Mouse (Mus musculus): ENCODE results near the gene Plch2.

DNA sequence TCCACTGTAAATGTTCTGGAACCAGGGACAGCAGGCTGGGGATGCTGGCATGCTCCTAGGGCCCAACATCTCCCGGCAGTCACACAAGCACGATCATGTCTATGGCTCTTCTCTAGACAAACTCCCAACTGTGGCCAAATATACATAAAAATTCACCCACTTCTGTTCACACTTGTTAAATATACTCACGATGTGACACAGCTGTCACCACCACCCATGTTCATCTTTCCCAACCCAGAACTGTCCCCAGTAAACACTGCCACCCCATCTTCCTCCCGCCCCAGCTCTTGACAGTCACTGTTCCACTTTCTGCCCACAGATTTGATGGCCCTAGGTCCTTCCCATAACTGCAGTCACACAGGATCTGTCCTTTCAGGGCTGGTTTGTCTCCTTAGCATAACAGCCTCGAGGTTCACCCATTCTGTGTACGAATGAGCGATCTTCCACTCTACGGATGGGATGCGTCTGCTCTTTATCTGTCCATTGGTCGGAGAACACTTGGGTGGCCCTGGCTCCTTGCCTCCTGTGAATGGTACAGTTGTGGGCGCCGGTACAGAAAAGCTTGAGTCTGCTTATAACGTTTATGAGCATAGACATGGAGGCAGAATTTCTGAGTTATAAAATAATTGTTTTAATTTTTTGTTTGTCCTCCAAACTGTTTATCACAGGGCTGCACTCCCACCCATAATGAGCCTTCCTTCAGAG lies 99.1 kb downstream of the Plch2 start:
- TF ChIP-seq ZMIZ1 (IDR thresholded peaks at IDR 0.05; ENCODE audit: low read depth, low read length), result no peak
- TF ChIP-seq POLR2A (IDR thresholded peaks at IDR 0.05; ENCODE audit: control insufficient read depth in 1 of 2, insufficient read depth in 1 of 2, low read depth in 1 of 2, low read length in 2 of 2, poor library complexity in 1 of 2), result no peak
- no peak for TF ChIP-seq E2F4 (IDR thresholded peaks at IDR 0.05; ENCODE audit: borderline replicate concordance, low read depth, low read length)
- TF ChIP-seq POLR2AphosphoS5 (IDR thresholded peaks at IDR 0.05; ENCODE audit: borderline replicate concordance, low read depth, low read length), result no peak
- TF ChIP-seq UBTF (IDR thresholded peaks at IDR 0.05; ENCODE audit: borderline replicate concordance, insufficient read depth, low read depth, low read length), result no peak
- no peak for TF ChIP-seq CTCF (IDR thresholded peaks at IDR 0.05 in 2 of 3, conservative IDR thresholded peaks at IDR 0.05 in 1 of 3; ENCODE audit: control insufficient read depth in 1 of 3, insufficient read depth in 1 of 3, low read depth in 2 of 3, low read length in 3 of 3, poor library complexity in 1 of 3, severe bottlenecking in 1 of 3)
- TF ChIP-seq RAD21 (IDR thresholded peaks at IDR 0.05; ENCODE audit: low read depth, low read length), result no peak
- no peak for TF ChIP-seq TBP (IDR thresholded peaks at IDR 0.05; ENCODE audit: low read depth, low read length)
- TF ChIP-seq ZNF384 (IDR thresholded peaks at IDR 0.05; ENCODE audit: low read depth, low read length), result no peak
- no peak for TF ChIP-seq MAX (IDR thresholded peaks at IDR 0.05; ENCODE audit: low read length)
- no peak for TF ChIP-seq POLR2AphosphoS2 (IDR thresholded peaks at IDR 0.05; ENCODE audit: low read length)
- TF ChIP-seq CHD1 (IDR thresholded peaks at IDR 0.05; ENCODE audit: low read depth, low read length), result no peak
- TF ChIP-seq BHLHE40 (IDR thresholded peaks at IDR 0.05; ENCODE audit: borderline replicate concordance, low read depth, low read length), result no peak
- TF ChIP-seq EP300 (IDR thresholded peaks at IDR 0.05; ENCODE audit: low read depth in 1 of 2, low read length in 2 of 2), result no peak
